Mouse (Mus musculus) hindbrain, embryonic 12.5 days (tissue): ENCODE measurements around the gene Slu7. TPM values are rescaled to one million over a fixed set of nuclear protein-coding genes. Genes with fewer than 3 reads are reported as not detected.
A peak's percentile ranks its signal among the peaks of the same experiment; 100 is the strongest.

Experiments
- ATAC-seq: fragments of 200-750 bp; cut with Nextera tagmentation; 2 replicates; pipeline ENCODE4 v1.8.0; 2017; ENCODE audit warnings: moderate TSS enrichment; ENCODE audit not compliant: low FRiP score
- H3K27ac ChIP-seq: fragments of 300-500 bp; sonication (generic); 2 replicates; pipeline ENCODE4 v1.5.1; 2016; ENCODE audit warnings: mild to moderate bottlenecking
- H3K27me3 ChIP-seq: fragments of 300-500 bp; sonication (generic); 2 replicates; pipeline ENCODE4 v1.6.1; 2016; ENCODE audit warnings: mild to moderate bottlenecking
- H3K36me3 ChIP-seq: fragments of 300-500 bp; sonication (generic); 2 replicates; pipeline ENCODE4 v1.6.1; 2016; ENCODE audit warnings: mild to moderate bottlenecking
- H3K4me1 ChIP-seq: fragments of 300-500 bp; sonication (generic); 2 replicates; pipeline ENCODE4 v1.6.1; 2016
- H3K4me2 ChIP-seq: fragments of 300-500 bp; sonication (generic); replicated peaks from 2 replicates; pipeline ENCODE4 v1.6.1; 2016; ENCODE audit warnings: mild to moderate bottlenecking
- H3K4me3 ChIP-seq: fragments of 300-500 bp; sonication (generic); 2 replicates; pipeline ENCODE4 v1.5.1; 2016; ENCODE audit warnings: mild to moderate bottlenecking
- H3K9ac ChIP-seq: fragments of 300-500 bp; sonication (generic); 2 replicates; pipeline ENCODE4 v1.6.1; 2016; ENCODE audit warnings: mild to moderate bottlenecking, moderate library complexity
- H3K9me3 ChIP-seq: fragments of 300-500 bp; sonication (generic); replicated peaks from 2 replicates; pipeline ENCODE4 v1.6.1; 2016; ENCODE audit warnings: mild to moderate bottlenecking
- WGBS: fragments of 180-500 bp; shearing (Covaris S2); methylation state at CpG from one replicate; pipeline ENCODE4 v1.1.7; 2016; 5-methylcytosine and 5-hydroxymethylcytosine counted together
- polyA plus RNA-seq: library from polyadenylated mRNA; unstranded; fragments of >200 nt; fragmentation: Nextera tagmentation; extraction: Ambion mirVana; gene quantifications from 2 replicates; pipeline ENCODE4 v1.2.1, GENCODE M21; 2016

The Slu7 gene
- polyA plus RNA-seq, 1 experiment from 2014 or later: 74.0 TPM

GRCm38 (mm10) chr11:43434024-43434407, 472 bp downstream of the Slu7 start:
- H3K9me3 ChIP-seq: no peaks in the 10 kb centered on the region
- peaks cover 9% of the 10 kb centered on the region for H3K4me1 ChIP-seq
- H3K27ac ChIP-seq: no peak overlapping the region
- WGBS: 4% methylated on average over 9 of the region's 9 CpGs
- peak overlapping the region; percentile 72 for H3K4me3 ChIP-seq
- H3K36me3 ChIP-seq: peaks cover 18% of the 10 kb centered on the region
- H3K9ac ChIP-seq: peak overlapping the region; percentile 68
- ATAC-seq: peak; percentile 66
- H3K4me2 ChIP-seq: peak overlapping the region; percentile 86
- no peaks in the 10 kb centered on the region for H3K27me3 ChIP-seq

- Histone ChIP-seq H3K27me3 (no peaks in the 10 kb centered on the region), H3K4me1 (no peaks in the 10 kb centered on the region), H3K27ac (no peak overlapping the region), H3K9ac (no peak overlapping the region), H3K9me3 (no peaks in the 10 kb centered on the region), H3K4me2 (no peak overlapping the region), H3K36me3 (peaks cover 88% of the 10 kb centered on the region), H3K4me3 (no peak overlapping the region)
- ATAC-seq: no peak
- 93% methylated on average over 10 of the region's 10 CpGs for WGBS
Measured at GRCm38 (mm10) chr11:43441121-43441520, 7.6 kb downstream of the Slu7 start.

- Histone ChIP-seq H3K27me3 (no peaks in the 10 kb centered on the region), H3K4me1 (no peaks in the 10 kb centered on the region), H3K9me3 (no peaks in the 10 kb centered on the region), H3K27ac (no peak overlapping the region), H3K4me3 (no peak overlapping the region), H3K4me2 (no peak overlapping the region), H3K9ac (no peak overlapping the region), H3K36me3 (peaks cover 95% of the 10 kb centered on the region)
- ATAC-seq: no peak
- WGBS: 97% methylated on average over 13 of the region's 13 CpGs
Measured at GRCm38 (mm10) chr11:43443183-43443582, 9.6 kb downstream of the Slu7 start.

- no peaks in the 10 kb centered on the region for H3K9me3 ChIP-seq
- 91% methylated on average over 2 of the region's 2 CpGs for WGBS
- no peak overlapping the region for H3K9ac ChIP-seq
- H3K36me3 ChIP-seq: peaks cover 30% of the 10 kb centered on the region
- no peak overlapping the region for H3K4me2 ChIP-seq
- H3K27ac ChIP-seq: no peak overlapping the region
- no peak overlapping the region for H3K4me3 ChIP-seq
- no peaks in the 10 kb centered on the region for H3K4me1 ChIP-seq
- no peaks in the 10 kb centered on the region for H3K27me3 ChIP-seq
- ATAC-seq: no peak
Measured at GRCm38 (mm10) chr11:43449916-43450315, 16.4 kb downstream of the Slu7 start.

GRCm38 (mm10) chr11:43451322-43451721, 17.8 kb downstream of the Slu7 start:
- Histone ChIP-seq H3K4me1 (no peaks in the 10 kb centered on the region), H3K9ac (no peak overlapping the region), H3K27ac (no peak overlapping the region), H3K4me3 (no peak overlapping the region), H3K9me3 (no peaks in the 10 kb centered on the region), H3K27me3 (no peaks in the 10 kb centered on the region), H3K4me2 (no peak overlapping the region), H3K36me3 (peaks cover 16% of the 10 kb centered on the region)
- 73% methylated on average over 4 of the region's 4 CpGs for WGBS
- ATAC-seq: no peak

- Histone ChIP-seq H3K27me3 (no peaks in the 10 kb centered on the region), H3K4me2 (no peak overlapping the region), H3K4me1 (no peaks in the 10 kb centered on the region), H3K9me3 (no peaks in the 10 kb centered on the region), H3K36me3 (peaks cover 7% of the 10 kb centered on the region; the same call in 1 of the 2 replicates), H3K9ac (no peak overlapping the region), H3K4me3 (no peak overlapping the region), H3K27ac (no peak overlapping the region)
- 89% methylated on average over 2 of the region's 2 CpGs for WGBS
- ATAC-seq: no peak
Measured at GRCm38 (mm10) chr11:43452266-43452665, 18.7 kb downstream of the Slu7 start.

GRCm38 (mm10) chr11:43463204-43463603, 29.7 kb downstream of the Slu7 start:
- H3K36me3 ChIP-seq: no peaks in the 10 kb centered on the region
- no peaks in the 10 kb centered on the region for H3K9me3 ChIP-seq
- H3K27me3 ChIP-seq: no peaks in the 10 kb centered on the region
- H3K4me3 ChIP-seq: no peak overlapping the region
- H3K9ac ChIP-seq: no peak overlapping the region
- ATAC-seq: no peak
- 91% methylated on average over 25 of the region's 25 CpGs for WGBS
- no peak overlapping the region for H3K27ac ChIP-seq
- no peak overlapping the region for H3K4me2 ChIP-seq
- H3K4me1 ChIP-seq: no peaks in the 10 kb centered on the region

GRCm38 (mm10) chr11:43470118-43470517, 36.6 kb downstream of the Slu7 start:
- H3K27me3 ChIP-seq: 0 out of 2 replicates have a peak, but pooled peaks cover 6% of the 10 kb centered on the region
- no peak overlapping the region for H3K4me3 ChIP-seq
- peaks cover 9% of the 10 kb centered on the region; the same call in 1 of the 2 replicates for H3K4me1 ChIP-seq
- H3K9ac ChIP-seq: no peak overlapping the region
- H3K36me3 ChIP-seq: no peaks in the 10 kb centered on the region
- no peaks in the 10 kb centered on the region for H3K9me3 ChIP-seq
- 67% methylated on average over 5 of the region's 5 CpGs for WGBS
- H3K4me2 ChIP-seq: no peak overlapping the region
- H3K27ac ChIP-seq: no peak overlapping the region
- no peak for ATAC-seq

GRCm38 (mm10) chr11:43470881-43471820, 37.6 kb downstream of the Slu7 start:
- Histone ChIP-seq H3K4me1 (peaks cover 9% of the 10 kb centered on the region; the same call in 1 of the 2 replicates), H3K9me3 (no peaks in the 10 kb centered on the region), H3K4me3 (no peak overlapping the region), H3K27me3 (0 out of 2 replicates have a peak, but pooled peaks cover 6% of the 10 kb centered on the region), H3K36me3 (no peaks in the 10 kb centered on the region), H3K4me2 (no peak overlapping the region), H3K9ac (no peak overlapping the region), H3K27ac (no peak overlapping the region)
- no peak for ATAC-seq
- WGBS: 67% methylated on average over 6 of the region's 6 CpGs

GRCm38 (mm10) chr11:43473115-43473514, 39.6 kb downstream of the Slu7 start:
- WGBS: 52% methylated on average over 1 of the region's 1 CpGs
- 0 out of 2 replicates have a peak, but pooled peaks cover 6% of the 10 kb centered on the region for H3K27me3 ChIP-seq
- no peak for ATAC-seq
- no peak overlapping the region for H3K4me3 ChIP-seq
- no peak overlapping the region for H3K4me2 ChIP-seq
- H3K9ac ChIP-seq: no peak overlapping the region
- no peak overlapping the region for H3K27ac ChIP-seq
- H3K36me3 ChIP-seq: no peaks in the 10 kb centered on the region
- no peaks in the 10 kb centered on the region for H3K9me3 ChIP-seq
- peaks cover 9% of the 10 kb centered on the region; the same call in 1 of the 2 replicates for H3K4me1 ChIP-seq

GRCm38 (mm10) chr11:43473635-43474224, 40.2 kb downstream of the Slu7 start:
- peak overlapping the region; percentile 55 for H3K9ac ChIP-seq
- H3K27ac ChIP-seq: no peak overlapping the region
- 58% methylated on average over 15 of the region's 15 CpGs for WGBS
- peak overlapping the region; percentile 31 for H3K4me3 ChIP-seq
- H3K4me1 ChIP-seq: peaks cover 9% of the 10 kb centered on the region; the same call in 1 of the 2 replicates
- no peaks in the 10 kb centered on the region for H3K36me3 ChIP-seq
- H3K9me3 ChIP-seq: no peaks in the 10 kb centered on the region
- ATAC-seq: peak; percentile 26; the same call in 1 of the 2 replicates
- peak overlapping the region; percentile 66 for H3K4me2 ChIP-seq
- 0 out of 2 replicates have a peak, but pooled peaks cover 6% of the 10 kb centered on the region for H3K27me3 ChIP-seq

GRCm38 (mm10) chr11:43474225-43474774, 40.8 kb downstream of the Slu7 start, which contains the start of gene C1qtnf2:
TSS of gene C1qtnf2 (plus strand) at chr11:43474276.
- Histone ChIP-seq H3K36me3 (no peaks in the 10 kb centered on the region), H3K4me1 (peaks cover 9% of the 10 kb centered on the region; the same call in 1 of the 2 replicates), H3K27me3 (0 out of 2 replicates have a peak, but pooled peaks cover 6% of the 10 kb centered on the region), H3K9me3 (no peaks in the 10 kb centered on the region), H3K4me2 (peak within 1 kb of the TSS; percentile 66), H3K4me3 (peak within 1 kb of the TSS; percentile 31), H3K27ac (no peak within 1 kb of the TSS), H3K9ac (peak within 1 kb of the TSS; percentile 55)
- ATAC-seq: peak; percentile 71
- WGBS: 4% methylated on average over 24 of the region's 24 CpGs
